Mouse (Mus musculus): ENCODE results near the gene Zbtb16. TPM values are rescaled to one million over a fixed set of nuclear protein-coding genes. Genes with fewer than 3 reads are reported as not detected.

The Zbtb16 gene
- polyA plus RNA-seq, 1 experiment from 2014 or later: 0.57 TPM

GRCm38 (mm10) chr9:48678426-48679358 lies 157.3 kb downstream of the Zbtb16 start:
- Histone ChIP-seq H3K4me2 (no peak overlapping the region), H3K4me1 (ENCODE audit: control insufficient read depth, insufficient read depth, low read length) (peaks cover 10% of the 10 kb centered on the region; the same call in 1 of the 2 replicates), H3K27me3 (ENCODE audit: control insufficient read depth, insufficient read depth, low read length) (no peaks in the 10 kb centered on the region), H3K36me3 (ENCODE audit: control insufficient read depth, insufficient read depth, low read length) (no peaks in the 10 kb centered on the region), H3K9me3 (replicated peaks; ENCODE audit: control insufficient read depth, low read length) (no peaks in the 10 kb centered on the region), H3K4me3 (ENCODE audit: low read depth, low read length) (no peak overlapping the region), H3K27ac (ENCODE audit: low read depth, low read length) (no peak overlapping the region), H3K9ac (ENCODE audit: low read depth, low read length) (no peak overlapping the region)
- 39% methylated on average over 19 of the region's 19 CpGs for WGBS (ENCODE audit: insufficient replicate concordance)
- ATAC-seq (replicated peaks; ENCODE audit: insufficient number of reproducible peaks, low FRiP score, low TSS enrichment): no peak

- no peak for ATAC-seq (replicated peaks; ENCODE audit: insufficient number of reproducible peaks, low FRiP score, low TSS enrichment)
- WGBS (ENCODE audit: insufficient replicate concordance): 28% methylated on average over 11 of the region's 11 CpGs
- no peak overlapping the region for H3K4me2 ChIP-seq
Measured at GRCm38 (mm10) chr9:48675151-48675790, 160.8 kb downstream of the Zbtb16 start.

GRCm38 (mm10) chr9:48674359-48675015 lies 161.5 kb downstream of the Zbtb16 start:
- no peak for ATAC-seq (replicated peaks; ENCODE audit: insufficient number of reproducible peaks, low FRiP score, low TSS enrichment)
- no peaks in the 10 kb centered on the region for H3K9me3 ChIP-seq (replicated peaks; ENCODE audit: control insufficient read depth, low read length)
- peaks cover 10% of the 10 kb centered on the region; the same call in 1 of the 2 replicates for H3K4me1 ChIP-seq (ENCODE audit: control insufficient read depth, insufficient read depth, low read length)
- no peak overlapping the region for H3K4me3 ChIP-seq (ENCODE audit: low read depth, low read length)
- H3K27ac ChIP-seq (ENCODE audit: low read depth, low read length): no peak overlapping the region
- no peak overlapping the region for H3K9ac ChIP-seq (ENCODE audit: low read depth, low read length)
- WGBS (ENCODE audit: insufficient replicate concordance): 32% methylated on average over 11 of the region's 11 CpGs
- no peak overlapping the region for H3K4me2 ChIP-seq
- no peaks in the 10 kb centered on the region for H3K36me3 ChIP-seq (ENCODE audit: control insufficient read depth, insufficient read depth, low read length)
- H3K27me3 ChIP-seq (ENCODE audit: control insufficient read depth, insufficient read depth, low read length): no peaks in the 10 kb centered on the region

More at GRCm38 (mm10) chr9:48675151-48675790, 160.8 kb downstream of the Zbtb16 start:
- no peaks in the 10 kb centered on the region for H3K36me3 ChIP-seq (ENCODE audit: control insufficient read depth, insufficient read depth, low read length)
- H3K4me3 ChIP-seq (ENCODE audit: low read depth, low read length): no peak overlapping the region
- no peaks in the 10 kb centered on the region for H3K9me3 ChIP-seq (replicated peaks; ENCODE audit: control insufficient read depth, low read length)
- H3K4me1 ChIP-seq (ENCODE audit: control insufficient read depth, insufficient read depth, low read length): peaks cover 10% of the 10 kb centered on the region; the same call in 1 of the 2 replicates
- no peak overlapping the region for H3K27ac ChIP-seq (ENCODE audit: low read depth, low read length)
- no peak overlapping the region for H3K9ac ChIP-seq (ENCODE audit: low read depth, low read length)
- no peaks in the 10 kb centered on the region for H3K27me3 ChIP-seq (ENCODE audit: control insufficient read depth, insufficient read depth, low read length)

GRCm38 (mm10) chr9:48673804-48674203 lies 162.2 kb downstream of the Zbtb16 start:
- Histone ChIP-seq H3K36me3 (ENCODE audit: control insufficient read depth, insufficient read depth, low read length) (no peaks in the 10 kb centered on the region), H3K9me3 (replicated peaks; ENCODE audit: control insufficient read depth, low read length) (no peaks in the 10 kb centered on the region), H3K4me2 (no peak overlapping the region), H3K27me3 (ENCODE audit: control insufficient read depth, insufficient read depth, low read length) (no peaks in the 10 kb centered on the region), H3K4me3 (ENCODE audit: low read depth, low read length) (no peak overlapping the region), H3K27ac (ENCODE audit: low read depth, low read length) (no peak overlapping the region), H3K4me1 (ENCODE audit: control insufficient read depth, insufficient read depth, low read length) (peaks cover 3% of the 10 kb centered on the region; the same call in 1 of the 2 replicates), H3K9ac (ENCODE audit: low read depth, low read length) (no peak overlapping the region)
- no peak for ATAC-seq (replicated peaks; ENCODE audit: insufficient number of reproducible peaks, low FRiP score, low TSS enrichment)
- WGBS (ENCODE audit: insufficient replicate concordance): 59% methylated on average over 5 of the region's 5 CpGs

- H3K4me3 ChIP-seq (ENCODE audit: low read depth, low read length): no peak overlapping the region
- H3K4me2 ChIP-seq: no peak overlapping the region
- no peaks in the 10 kb centered on the region for H3K27me3 ChIP-seq (ENCODE audit: control insufficient read depth, insufficient read depth, low read length)
- 0 out of 2 replicates have a peak, but pooled peaks cover 3% of the 10 kb centered on the region for H3K4me1 ChIP-seq (ENCODE audit: control insufficient read depth, insufficient read depth, low read length)
- H3K36me3 ChIP-seq (ENCODE audit: control insufficient read depth, insufficient read depth, low read length): no peaks in the 10 kb centered on the region
- H3K9ac ChIP-seq (ENCODE audit: low read depth, low read length): no peak overlapping the region
- WGBS (ENCODE audit: insufficient replicate concordance): 62% methylated on average over 6 of the region's 6 CpGs
- H3K9me3 ChIP-seq (replicated peaks; ENCODE audit: control insufficient read depth, low read length): no peaks in the 10 kb centered on the region
- ATAC-seq (replicated peaks; ENCODE audit: insufficient number of reproducible peaks, low FRiP score, low TSS enrichment): no peak
- H3K27ac ChIP-seq (ENCODE audit: low read depth, low read length): no peak overlapping the region
Measured at GRCm38 (mm10) chr9:48673213-48673612, 162.8 kb downstream of the Zbtb16 start.

GRCm38 (mm10) chr9:48671841-48672240 lies 164.2 kb downstream of the Zbtb16 start:
- Histone ChIP-seq H3K4me3 (ENCODE audit: low read depth, low read length) (no peak overlapping the region), H3K9ac (ENCODE audit: low read depth, low read length) (no peak overlapping the region), H3K36me3 (ENCODE audit: control insufficient read depth, insufficient read depth, low read length) (no peaks in the 10 kb centered on the region), H3K27me3 (ENCODE audit: control insufficient read depth, insufficient read depth, low read length) (no peaks in the 10 kb centered on the region), H3K9me3 (replicated peaks; ENCODE audit: control insufficient read depth, low read length) (no peaks in the 10 kb centered on the region), H3K4me1 (ENCODE audit: control insufficient read depth, insufficient read depth, low read length) (0 out of 2 replicates have a peak, but pooled peaks cover 3% of the 10 kb centered on the region), H3K27ac (ENCODE audit: low read depth, low read length) (no peak overlapping the region), H3K4me2 (no peak overlapping the region)
- ATAC-seq (replicated peaks; ENCODE audit: insufficient number of reproducible peaks, low FRiP score, low TSS enrichment): no peak

GRCm38 (mm10) chr9:48670156-48670555 lies 165.9 kb downstream of the Zbtb16 start:
- H3K9ac ChIP-seq (ENCODE audit: low read depth, low read length): no peak overlapping the region
- no peak overlapping the region for H3K4me3 ChIP-seq (ENCODE audit: low read depth, low read length)
- no peaks in the 10 kb centered on the region for H3K36me3 ChIP-seq (ENCODE audit: control insufficient read depth, insufficient read depth, low read length)
- H3K4me2 ChIP-seq: no peak overlapping the region
- no peak overlapping the region for H3K27ac ChIP-seq (ENCODE audit: low read depth, low read length)
- no peaks in the 10 kb centered on the region for H3K27me3 ChIP-seq (ENCODE audit: control insufficient read depth, insufficient read depth, low read length)
- H3K9me3 ChIP-seq (replicated peaks; ENCODE audit: control insufficient read depth, low read length): no peaks in the 10 kb centered on the region
- H3K4me1 ChIP-seq (ENCODE audit: control insufficient read depth, insufficient read depth, low read length): 0 out of 2 replicates have a peak, but pooled peaks cover 3% of the 10 kb centered on the region
- 80% methylated on average over 13 of the region's 13 CpGs for WGBS (ENCODE audit: insufficient replicate concordance)
- no peak for ATAC-seq (replicated peaks; ENCODE audit: insufficient number of reproducible peaks, low FRiP score, low TSS enrichment)

GRCm38 (mm10) chr9:48669672-48670071 lies 166.3 kb downstream of the Zbtb16 start:
- Histone ChIP-seq H3K4me3 (ENCODE audit: low read depth, low read length) (no peak overlapping the region), H3K36me3 (ENCODE audit: control insufficient read depth, insufficient read depth, low read length) (no peaks in the 10 kb centered on the region), H3K4me2 (no peak overlapping the region), H3K4me1 (ENCODE audit: control insufficient read depth, insufficient read depth, low read length) (0 out of 2 replicates have a peak, but pooled peaks cover 2% of the 10 kb centered on the region), H3K27ac (ENCODE audit: low read depth, low read length) (no peak overlapping the region), H3K9ac (ENCODE audit: low read depth, low read length) (no peak overlapping the region), H3K27me3 (ENCODE audit: control insufficient read depth, insufficient read depth, low read length) (no peaks in the 10 kb centered on the region), H3K9me3 (replicated peaks; ENCODE audit: control insufficient read depth, low read length) (no peaks in the 10 kb centered on the region)
- 84% methylated on average over 10 of the region's 10 CpGs for WGBS (ENCODE audit: insufficient replicate concordance)
- ATAC-seq (replicated peaks; ENCODE audit: insufficient number of reproducible peaks, low FRiP score, low TSS enrichment): no peak

Measured in heart, embryonic 11.5 days (tissue).